Mouse (Mus musculus) retina, postnatal 1 day (tissue): ENCODE results near the gene Olfr1370.
"Not testable (repeated sequence)": the region's sequence is repeated elsewhere in the genome, so short reads cannot be mapped to it uniquely, and the experiment has no call there.

Experiments used
- DNase-seq: peaks from one replicate; pipeline ENCODE4 v3.0.0-alpha.2; 2012

Olfr1370 gene

DNA sequence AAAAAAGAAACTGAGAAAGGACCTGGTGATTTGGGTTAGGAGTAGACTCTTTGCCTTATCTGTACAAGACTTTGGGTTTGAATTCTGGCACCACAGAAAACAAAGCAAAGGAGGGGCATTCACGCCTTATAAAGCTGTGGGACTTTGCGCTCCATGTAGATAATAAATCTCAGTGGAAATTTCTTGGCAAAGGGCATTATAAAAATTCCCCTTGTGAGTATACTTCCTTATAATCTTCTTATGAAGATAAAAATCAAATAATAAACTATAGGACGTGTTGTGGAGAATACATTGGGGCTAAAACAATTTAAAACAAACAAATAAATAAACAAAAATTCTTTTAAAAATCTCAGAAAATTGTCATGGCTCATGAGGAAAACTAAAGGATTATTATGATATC lies at the start of gene Olfr1370:
Gene Olfr1370, minus strand, starts transcription at position 101 of the 400 bp plus-strand sequence.
- no peak for DNase-seq

DNA sequence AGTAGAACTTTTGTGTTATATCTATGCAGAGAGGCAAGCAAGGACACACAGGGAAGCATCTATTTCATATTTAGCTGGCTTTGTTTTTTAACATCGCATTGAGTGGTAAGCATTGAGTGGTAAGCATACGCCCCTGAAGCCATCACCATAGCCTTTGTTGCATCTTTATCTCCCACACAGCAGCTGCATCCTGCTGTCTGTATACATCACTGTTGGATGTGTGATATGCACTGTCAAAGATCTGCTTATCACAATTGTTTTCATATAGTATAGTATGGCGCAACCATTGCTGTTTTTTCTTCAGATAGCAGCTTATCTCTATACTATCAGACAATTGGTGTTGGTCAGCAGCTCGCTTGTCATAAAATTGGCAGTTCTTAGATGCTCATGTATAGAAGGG lies 39.4 kb upstream of the Olfr1370 start:
- no peak for DNase-seq

DNA sequence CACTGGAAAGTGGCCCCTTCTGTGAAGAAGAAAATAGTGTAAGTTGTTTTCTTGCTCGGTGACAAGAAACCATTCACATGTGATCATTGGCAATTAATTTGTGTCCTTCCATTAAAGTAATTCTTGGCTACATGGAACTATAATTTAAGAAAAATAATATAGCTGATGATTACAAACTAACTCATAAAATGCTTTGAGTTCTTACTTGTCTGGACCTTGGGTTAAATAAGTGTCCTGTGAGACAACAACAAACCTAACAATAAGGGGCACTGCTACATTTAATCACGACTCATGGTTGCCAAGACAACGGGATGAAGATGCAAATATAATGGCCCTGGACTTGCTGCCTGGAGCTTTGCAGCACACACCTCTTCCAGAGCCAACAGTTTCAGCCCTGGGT lies 36.4 kb upstream of the Olfr1370 start, which contains the start of gene Olfr1369-ps1:
Gene Olfr1369-ps1, plus strand, starts transcription at position 301 of the 400 bp plus-strand sequence.
- not testable (repeated sequence) for DNase-seq

DNA sequence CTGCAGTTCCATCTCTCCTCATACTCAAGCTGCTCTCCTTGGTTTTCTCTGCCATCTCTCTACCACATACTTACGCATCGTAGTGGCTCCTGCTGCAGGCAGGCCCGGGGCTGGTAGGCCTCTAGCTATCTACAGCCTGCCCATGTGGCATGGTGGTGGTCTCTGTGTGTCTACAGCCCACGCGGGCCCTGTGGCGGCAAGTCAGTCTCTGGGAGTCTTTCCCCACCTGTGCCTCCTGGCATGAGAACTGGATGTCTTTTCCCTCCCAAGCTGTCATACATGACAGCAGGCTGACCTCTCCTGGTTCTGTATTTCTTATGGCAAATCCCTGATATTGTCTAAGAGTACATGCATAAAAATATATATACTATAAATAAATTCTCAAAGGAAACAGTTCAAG lies 35.7 kb upstream of the Olfr1370 start:
- DNase-seq: no peak

DNA sequence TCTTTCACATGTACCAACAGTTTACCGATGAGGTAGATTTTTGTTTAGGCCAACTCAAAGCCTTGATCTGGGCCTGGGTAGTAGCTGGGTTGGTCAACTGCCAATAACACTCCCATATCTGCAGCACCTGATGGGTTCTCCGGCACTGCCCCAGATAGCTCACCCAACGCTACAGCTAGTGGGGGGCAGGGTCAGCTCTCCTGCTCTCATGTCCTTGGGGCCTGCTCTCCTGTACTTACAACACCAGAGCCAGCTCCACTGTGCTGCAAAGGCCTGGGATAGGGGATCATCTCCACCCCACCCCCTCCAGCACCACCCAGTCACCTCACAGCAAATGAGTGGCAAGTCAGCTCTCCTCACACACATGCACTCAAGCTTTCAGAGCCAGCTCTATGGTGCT lies 35.0 kb upstream of the Olfr1370 start:
- DNase-seq: no peak

DNA sequence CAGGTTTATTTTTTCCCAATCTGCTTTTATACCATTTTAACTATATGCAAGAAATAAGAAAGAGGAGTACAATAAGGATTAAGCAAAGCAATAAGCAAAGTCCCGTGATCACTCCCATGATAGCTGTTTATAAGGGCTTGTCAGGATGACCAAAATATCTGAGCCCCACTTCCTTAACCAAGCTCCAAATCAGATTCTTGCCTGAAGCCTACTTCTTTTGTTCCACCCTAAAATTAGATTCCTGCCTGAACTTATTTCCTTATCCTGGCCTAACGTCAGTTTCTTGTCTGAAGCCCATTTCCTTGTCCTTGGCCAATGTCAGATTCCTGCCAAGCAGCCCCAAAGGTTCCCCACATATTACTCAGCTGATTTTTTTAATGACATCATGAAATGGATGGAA lies 7.9 kb upstream of the Olfr1370 start:
- no peak for DNase-seq

DNA sequence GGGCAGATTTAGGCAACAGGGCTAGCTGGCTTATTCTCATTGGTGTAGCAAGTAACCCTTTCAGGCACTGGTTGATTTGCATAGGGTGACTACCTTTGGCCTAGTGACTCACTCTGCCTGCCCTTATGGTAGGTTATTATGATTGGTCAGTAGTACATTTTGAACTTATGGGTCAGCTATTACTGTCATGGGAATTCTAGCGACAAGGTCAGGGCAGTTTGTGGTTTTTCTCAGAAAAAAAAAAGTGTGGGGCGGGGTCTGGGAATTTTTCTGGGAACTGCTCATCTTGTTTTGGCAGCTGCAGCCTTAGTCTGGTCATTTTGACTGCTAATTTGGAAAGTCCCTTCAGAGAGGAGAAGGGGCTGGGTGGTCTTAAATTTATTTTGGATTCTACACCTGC lies 8.7 kb downstream of the Olfr1370 start:
- no peak for DNase-seq

DNA sequence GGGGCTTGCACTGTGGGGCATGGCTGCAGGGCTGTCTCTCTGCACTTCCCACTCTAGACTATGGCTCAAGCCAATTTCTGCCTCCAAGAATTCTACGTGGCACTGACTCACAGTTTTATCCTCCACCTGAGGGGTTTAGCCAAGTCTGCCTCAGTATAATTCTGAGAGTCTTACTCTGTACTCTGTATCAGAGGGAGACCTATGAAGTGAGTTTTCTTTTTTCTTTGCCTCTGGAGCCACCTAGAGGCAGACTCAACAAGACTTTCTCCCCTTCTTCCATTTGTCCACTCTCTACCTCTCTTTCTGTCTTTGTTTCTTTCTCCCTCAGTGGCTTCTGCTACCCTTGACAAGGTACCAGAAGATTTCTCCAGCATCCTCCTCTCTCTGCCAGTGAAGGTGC lies 24.6 kb downstream of the Olfr1370 start:
- DNase-seq: peak; percentile 36

DNA sequence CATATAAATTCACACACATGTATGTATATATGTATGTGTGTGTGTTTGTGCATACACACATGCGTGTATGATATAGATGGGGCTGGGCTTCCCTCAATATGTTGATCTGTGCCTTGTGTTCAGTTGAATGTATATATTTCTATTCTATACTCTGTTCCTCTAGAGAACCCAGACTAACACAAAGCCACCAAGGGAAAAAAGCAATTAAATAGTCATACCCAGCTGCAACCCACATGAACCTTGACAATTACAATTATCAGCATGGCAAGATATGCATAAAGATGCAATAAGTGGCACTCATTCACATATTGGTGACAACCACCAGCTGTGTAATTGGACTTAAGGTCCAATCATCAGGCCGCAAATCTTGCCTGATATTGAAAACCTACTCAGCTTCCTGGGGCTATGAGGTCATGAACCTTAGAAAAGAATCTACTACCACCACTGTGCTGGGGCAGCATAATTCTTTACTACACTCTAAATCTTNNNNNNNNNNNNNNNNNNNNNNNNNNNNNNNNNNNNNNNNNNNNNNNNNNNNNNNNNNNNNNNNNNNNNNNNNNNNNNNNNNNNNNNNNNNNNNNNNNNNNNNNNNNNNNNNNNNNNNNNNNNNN lies 34.1 kb downstream of the Olfr1370 start:
- DNase-seq: no peak

DNA sequence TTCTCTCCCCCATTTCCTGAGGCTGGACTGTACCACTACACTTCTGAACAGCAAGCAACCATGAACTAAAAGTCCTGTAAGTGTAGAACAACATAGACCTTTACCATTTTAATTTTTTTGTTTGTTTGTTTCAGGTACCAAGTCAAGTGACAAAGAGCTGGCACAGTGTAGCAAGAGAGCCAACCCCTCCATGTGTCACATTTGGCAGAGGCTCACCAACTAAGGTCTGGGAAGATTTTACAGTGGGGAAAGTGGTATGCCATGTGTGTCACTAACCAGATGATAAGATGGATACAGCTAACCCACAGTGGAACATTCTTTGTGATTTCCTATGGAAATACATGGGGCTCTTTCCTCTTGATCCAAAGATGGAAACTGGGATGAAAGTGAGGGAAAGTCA lies 38.8 kb downstream of the Olfr1370 start:
- no peak for DNase-seq

DNA sequence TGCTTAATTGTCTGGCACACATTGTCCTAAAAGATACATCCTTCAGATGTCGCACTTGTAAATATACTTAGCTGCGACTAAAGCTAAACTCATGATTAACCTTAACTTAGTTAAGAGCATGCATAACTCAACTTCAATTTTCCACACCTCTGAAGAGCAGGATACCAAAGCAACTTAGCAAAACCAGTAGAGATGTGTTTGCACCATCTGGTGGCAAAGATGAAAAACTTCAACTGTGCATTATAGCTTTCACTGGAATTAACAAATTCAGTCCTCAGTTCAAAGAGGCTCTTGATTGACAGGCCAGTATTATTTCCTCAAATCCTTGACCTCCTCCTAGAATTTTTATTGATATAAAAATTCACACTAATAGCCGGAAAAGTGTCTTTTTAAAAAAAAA lies 39.7 kb downstream of the Olfr1370 start:
- peak; percentile 12 for DNase-seq

DNA sequence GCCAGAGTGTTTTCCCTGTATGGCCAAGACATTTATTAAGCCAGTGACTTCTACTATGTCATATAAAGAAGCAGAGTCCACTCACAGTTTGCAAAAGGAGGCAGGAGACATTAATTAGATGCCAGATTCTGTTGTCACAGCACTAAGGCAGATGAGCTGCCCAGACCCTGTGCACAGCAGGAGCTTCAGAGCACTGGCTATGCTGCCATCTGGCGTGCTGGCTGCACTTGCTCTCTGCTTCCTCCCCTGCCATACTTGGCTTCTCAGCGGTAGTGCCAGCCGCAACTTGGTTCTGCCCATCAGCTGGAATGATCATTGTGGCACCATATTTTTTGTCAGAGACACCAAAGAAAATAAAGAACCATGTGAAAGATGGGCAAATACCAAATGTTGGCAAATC lies 41.6 kb downstream of the Olfr1370 start:
- DNase-seq: peak; percentile 34

DNA sequence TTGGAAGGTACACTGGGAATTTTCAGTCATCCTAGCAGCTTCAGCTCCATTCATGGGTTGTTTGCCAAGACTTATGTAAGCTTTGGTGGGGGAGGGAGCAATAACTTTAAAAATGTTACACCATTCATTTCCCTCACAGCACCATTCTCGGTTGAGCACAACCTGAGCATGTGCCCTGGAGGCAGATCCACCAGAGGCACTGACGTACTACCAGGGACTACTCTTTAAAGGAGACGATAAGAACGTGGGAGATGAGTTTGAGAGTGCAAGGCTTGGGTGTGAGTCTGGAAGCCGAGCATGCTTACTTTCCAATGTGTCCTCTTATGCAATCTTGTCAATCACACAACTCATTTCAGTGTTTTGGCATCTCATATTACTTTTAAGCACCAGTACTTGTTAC lies 49.9 kb downstream of the Olfr1370 start:
- DNase-seq: no peak
